Mouse (Mus musculus) bone marrow, adult 2 months (tissue): ENCODE results near the gene Olfr730. TPM values are rescaled to one million over a fixed set of nuclear protein-coding genes. Genes with fewer than 3 reads are reported as not detected.

ENCODE experiments used
- H3K27ac ChIP-seq: fragments of 200-500 bp; 2 replicates; pipeline ENCODE4 v1.5.1; 2012; ENCODE audit warnings: low read depth, mild to moderate bottlenecking, control low read depth, inconsistent platforms, low read length; ENCODE audit not compliant: control insufficient read depth, poor library complexity, insufficient read depth
- H3K4me1 ChIP-seq: fragments of 200-500 bp; 2 replicates; pipeline ENCODE4 v1.6.1; 2011; ENCODE audit warnings: low read length; ENCODE audit not compliant: control insufficient read depth, insufficient read depth
- H3K4me3 ChIP-seq: fragments of 200-500 bp; replicated peaks from 2 replicates; pipeline ENCODE3; 2011; ENCODE audit warnings: mild to moderate bottlenecking, low read depth, low read length, control low read depth; ENCODE audit not compliant: control insufficient read depth
- CTCF ChIP-seq: fragments of 200-500 bp; IDR thresholded peaks from 2 replicates; pipeline ENCODE4 v1.5.1; 2011; ENCODE audit warnings: low read length, control low read depth; ENCODE audit not compliant: control insufficient read depth, insufficient read depth
- POLR2A ChIP-seq: fragments of 200-500 bp; IDR thresholded peaks from 2 replicates; pipeline ENCODE4 v1.6.1; 2011; ENCODE audit warnings: low read depth, mild to moderate bottlenecking, control low read depth, low read length, borderline replicate concordance; ENCODE audit not compliant: control insufficient read depth
- WGBS: fragments of 180-500 bp; shearing (Covaris S2); methylation state at CpG from one replicate; pipeline ENCODE4 v1.1.7; 2018; 5-methylcytosine and 5-hydroxymethylcytosine counted together
- polyA plus RNA-seq: library from polyadenylated mRNA; stranded (reverse); fragments of >200 nt; gene quantifications from 2 replicates; pipeline ENCODE4 v1.2.4, GENCODE M21; 2011; ENCODE audit warnings: low replicate concordance; ENCODE audit not compliant: missing spikeins, insufficient read depth, insufficient read length

Olfr730 gene
- not detected in 2 replicates for polyA plus RNA-seq

- 61% methylated on average over 1 of the region's 1 CpGs for WGBS
- Histone ChIP-seq H3K4me3 (no peak within 1 kb of the TSS), H3K4me1 (no peaks in the 10 kb centered on the region), H3K27ac (no peak within 1 kb of the TSS)
- TF ChIP-seq POLR2A, result no peak
- no peak for TF ChIP-seq CTCF
Measured at GRCm38 (mm10) chr14:50188098-50188497, at the start of gene Olfr730. Gene Olfr730 (minus strand): TSS chr14:50188198.

- H3K27ac ChIP-seq, result no peak within 1 kb of the TSS
- H3K4me3 ChIP-seq, result no peak within 1 kb of the TSS
- no peaks in the 10 kb centered on the region for H3K4me1 ChIP-seq
- TF ChIP-seq CTCF (no peak), POLR2A (no peak)
Measured at GRCm38 (mm10) chr14:50152810-50153209, 35.2 kb downstream of the Olfr730 start, which contains the start of gene Olfr729. Gene Olfr729 (minus strand): TSS chr14:50152910.

- WGBS, result 86% methylated on average over 5 of the region's 5 CpGs
- Histone ChIP-seq H3K4me3 (no peak within 1 kb of the TSS), H3K27ac (no peak within 1 kb of the TSS), H3K4me1 (no peaks in the 10 kb centered on the region)
- TF ChIP-seq CTCF (no peak), POLR2A (no peak)
Measured at GRCm38 (mm10) chr14:50142580-50142979, 45.4 kb downstream of the Olfr730 start, which contains the start of gene Olfr728. Gene Olfr728 (minus strand): TSS chr14:50142680.

Other genes with a start within 250 kb of the Olfr730 start
- gene Olfr724, start 224.9 kb downstream of the Olfr730 start, polyA plus RNA-seq, result not detected in 2 replicates
- gene Olfr725, start 147.8 kb downstream of the Olfr730 start, polyA plus RNA-seq, result not detected in 2 replicates
- not detected in 2 replicates for gene Olfr726, start 97.2 kb downstream of the Olfr730 start, polyA plus RNA-seq
- not detected in 2 replicates for gene Olfr727, start 65.0 kb downstream of the Olfr730 start, polyA plus RNA-seq
- not detected in 2 replicates for gene Olfr728, start 45.5 kb downstream of the Olfr730 start, polyA plus RNA-seq
- gene Olfr729, start 35.3 kb downstream of the Olfr730 start, polyA plus RNA-seq, result 0.45 TPM in 1 of 2 replicates, not detected in the other
- not detected in 2 replicates for gene Olfr731, start 53.7 kb upstream of the Olfr730 start, polyA plus RNA-seq
- not detected in 2 replicates for gene Olfr732, start 96.0 kb upstream of the Olfr730 start, polyA plus RNA-seq
- gene Olfr733, start 113.3 kb upstream of the Olfr730 start, polyA plus RNA-seq, result not detected in 2 replicates
- not detected in 2 replicates for gene Olfr734, start 138.6 kb upstream of the Olfr730 start, polyA plus RNA-seq
- not detected in 2 replicates for gene Olfr735, start 160.7 kb upstream of the Olfr730 start, polyA plus RNA-seq
- gene Tlr11, start 169.7 kb upstream of the Olfr730 start, polyA plus RNA-seq, result not detected in 2 replicates
- not detected in 2 replicates for gene Olfr736, start 193.0 kb upstream of the Olfr730 start, polyA plus RNA-seq
- gene Olfr738, start 219.4 kb upstream of the Olfr730 start, polyA plus RNA-seq, result not detected in 2 replicates
- not detected in 2 replicates for gene Olfr739, start 230.4 kb upstream of the Olfr730 start, polyA plus RNA-seq